Mouse (Mus musculus): ENCODE measurements around the gene Haus5. TPM values are rescaled to one million over a fixed set of nuclear protein-coding genes. Genes with fewer than 3 reads are reported as not detected.

The Haus5 gene
- polyA plus RNA-seq, 1 experiment = 17.8 TPM

DNA sequence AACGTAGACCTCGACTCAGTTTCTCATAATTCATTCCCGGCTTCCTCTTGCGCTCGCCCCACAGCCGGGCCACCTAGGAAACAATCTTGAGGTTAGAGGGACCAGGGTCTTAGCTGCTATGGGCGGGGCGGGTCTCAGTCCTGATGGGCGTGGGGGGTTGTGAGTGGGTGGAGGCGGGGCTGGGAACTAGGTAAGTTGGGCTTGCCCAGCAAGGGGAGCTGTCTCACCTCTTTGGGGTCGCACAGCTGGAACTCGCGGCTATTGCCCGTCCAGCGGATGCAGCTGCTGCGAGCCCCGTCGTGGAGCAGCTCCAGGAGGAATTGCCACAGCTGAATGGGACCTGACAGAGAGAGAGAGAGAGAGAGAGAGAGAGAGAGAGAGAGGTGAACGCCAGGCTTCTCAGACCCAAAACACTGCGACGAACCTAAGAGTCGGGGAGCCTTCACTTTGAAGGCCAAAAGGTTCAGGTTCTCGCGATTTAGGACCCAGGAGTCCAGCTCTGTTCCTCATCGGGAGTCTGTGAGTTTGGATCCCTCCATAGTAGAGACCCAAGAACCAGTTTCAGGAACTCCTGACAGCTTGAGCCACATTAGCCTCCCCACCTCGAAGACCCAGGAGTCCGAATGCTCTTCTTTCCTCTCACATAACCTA, 30.9 kb downstream of the Haus5 start:
- TF ChIP-seq CTCF (IDR thresholded peaks at IDR 0.05; ENCODE audit: low read depth, low read length) (no peak), POLR2A (IDR thresholded peaks at IDR 0.05; ENCODE audit: insufficient read depth, low read length) (no peak), EP300 (IDR thresholded peaks at IDR 0.05; ENCODE audit: insufficient read depth, low read depth, low read length) (no peak)
- no peaks in the 10 kb centered on the region for H3K9me3 ChIP-seq (replicated peaks; ENCODE audit: control insufficient read depth, insufficient read depth, low read length, poor library complexity, severe bottlenecking)
- peak overlapping the region; percentile 11; the same call in 1 of the 2 replicates for H3K9ac ChIP-seq (ENCODE audit: low read depth, poor library complexity, severe bottlenecking)
- peak overlapping the region; percentile 21 for H3K4me3 ChIP-seq (ENCODE audit: low read depth, low read length)
- no peaks in the 10 kb centered on the region for H3K27me3 ChIP-seq (ENCODE audit: control insufficient read depth, insufficient read depth, low read length, poor library complexity, severe bottlenecking)
- peaks cover 1% of the 10 kb centered on the region for H3K4me1 ChIP-seq (ENCODE audit: control insufficient read depth, insufficient read depth, low read length)
- no peaks in the 10 kb centered on the region for H3K36me3 ChIP-seq (ENCODE audit: control insufficient read depth, insufficient read depth, low read length, poor library complexity, severe bottlenecking)
- H3K27ac ChIP-seq (ENCODE audit: insufficient read depth, low read length) = no peak overlapping the region

DNA sequence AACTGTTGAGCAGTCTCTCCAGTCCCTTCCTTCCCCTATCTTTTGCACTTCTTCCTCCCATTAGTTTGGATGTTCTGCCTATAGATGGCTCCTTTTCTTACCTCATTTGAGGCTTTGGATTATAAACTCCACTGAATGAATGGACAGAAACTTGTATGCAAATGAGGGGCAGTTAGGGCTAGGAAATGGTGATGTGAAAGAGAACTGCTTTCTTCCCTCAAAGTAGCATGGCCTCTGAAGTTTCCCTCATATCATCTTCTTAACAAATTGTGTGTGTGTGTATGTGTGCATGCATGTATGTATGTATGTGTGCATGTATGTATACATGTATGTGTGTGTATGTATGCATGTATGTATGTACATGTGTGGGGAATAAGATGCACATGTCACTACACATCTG, 35.8 kb downstream of the Haus5 start:
- H3K36me3 ChIP-seq (ENCODE audit: control insufficient read depth, insufficient read depth, low read length, poor library complexity, severe bottlenecking) = peaks cover 3% of the 10 kb centered on the region; the same call in 1 of the 2 replicates
- no peaks in the 10 kb centered on the region for H3K4me1 ChIP-seq (ENCODE audit: control insufficient read depth, insufficient read depth, low read length)
- TF ChIP-seq POLR2A (IDR thresholded peaks at IDR 0.05; ENCODE audit: insufficient read depth, low read length) (no peak), CTCF (IDR thresholded peaks at IDR 0.05; ENCODE audit: low read depth, low read length) (no peak), EP300 (IDR thresholded peaks at IDR 0.05; ENCODE audit: insufficient read depth, low read depth, low read length) (no peak)
- no peak overlapping the region for H3K4me3 ChIP-seq (ENCODE audit: low read depth, low read length)
- no peaks in the 10 kb centered on the region for H3K9me3 ChIP-seq (replicated peaks; ENCODE audit: control insufficient read depth, insufficient read depth, low read length, poor library complexity, severe bottlenecking)
- no peak overlapping the region for H3K9ac ChIP-seq (ENCODE audit: low read depth, poor library complexity, severe bottlenecking)
- no peak overlapping the region for H3K27ac ChIP-seq (ENCODE audit: insufficient read depth, low read length)
- H3K27me3 ChIP-seq (ENCODE audit: control insufficient read depth, insufficient read depth, low read length, poor library complexity, severe bottlenecking) = no peaks in the 10 kb centered on the region

DNA sequence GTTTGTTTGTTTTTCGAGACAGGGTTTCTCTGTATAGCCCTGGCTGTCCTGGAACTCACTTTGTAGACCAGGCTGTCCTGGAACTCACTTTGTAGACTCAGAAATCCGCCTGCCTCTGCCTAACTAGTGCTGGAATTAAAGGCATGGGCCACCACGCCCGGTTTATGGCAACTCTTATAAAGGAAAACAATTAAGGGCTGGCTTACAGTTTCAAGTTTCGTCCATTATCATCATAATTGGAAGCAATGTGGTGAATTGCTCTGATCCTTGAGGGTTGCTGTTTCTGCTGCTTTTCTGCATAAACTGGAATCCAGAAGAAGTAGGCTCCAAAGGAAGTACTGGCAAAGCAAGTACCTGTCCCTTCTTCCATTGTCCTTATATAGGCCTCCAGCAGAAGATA, 38.1 kb downstream of the Haus5 start:
- Histone ChIP-seq H3K9me3 (replicated peaks; ENCODE audit: control insufficient read depth, insufficient read depth, low read length, poor library complexity, severe bottlenecking) (no peaks in the 10 kb centered on the region), H3K4me1 (ENCODE audit: control insufficient read depth, insufficient read depth, low read length) (no peaks in the 10 kb centered on the region), H3K9ac (ENCODE audit: low read depth, poor library complexity, severe bottlenecking) (peak overlapping the region; percentile 81; the same call in 1 of the 2 replicates), H3K27me3 (ENCODE audit: control insufficient read depth, insufficient read depth, low read length, poor library complexity, severe bottlenecking) (no peaks in the 10 kb centered on the region), H3K4me3 (ENCODE audit: low read depth, low read length) (no peak overlapping the region), H3K36me3 (ENCODE audit: control insufficient read depth, insufficient read depth, low read length, poor library complexity, severe bottlenecking) (peaks cover 16% of the 10 kb centered on the region), H3K27ac (ENCODE audit: insufficient read depth, low read length) (peak overlapping the region; percentile 67; the same call in 1 of the 2 replicates)
- no peak for TF ChIP-seq EP300 (IDR thresholded peaks at IDR 0.05; ENCODE audit: insufficient read depth, low read depth, low read length)
- no peak for TF ChIP-seq CTCF (IDR thresholded peaks at IDR 0.05; ENCODE audit: low read depth, low read length)
- no peak for TF ChIP-seq POLR2A (IDR thresholded peaks at IDR 0.05; ENCODE audit: insufficient read depth, low read length)

DNA sequence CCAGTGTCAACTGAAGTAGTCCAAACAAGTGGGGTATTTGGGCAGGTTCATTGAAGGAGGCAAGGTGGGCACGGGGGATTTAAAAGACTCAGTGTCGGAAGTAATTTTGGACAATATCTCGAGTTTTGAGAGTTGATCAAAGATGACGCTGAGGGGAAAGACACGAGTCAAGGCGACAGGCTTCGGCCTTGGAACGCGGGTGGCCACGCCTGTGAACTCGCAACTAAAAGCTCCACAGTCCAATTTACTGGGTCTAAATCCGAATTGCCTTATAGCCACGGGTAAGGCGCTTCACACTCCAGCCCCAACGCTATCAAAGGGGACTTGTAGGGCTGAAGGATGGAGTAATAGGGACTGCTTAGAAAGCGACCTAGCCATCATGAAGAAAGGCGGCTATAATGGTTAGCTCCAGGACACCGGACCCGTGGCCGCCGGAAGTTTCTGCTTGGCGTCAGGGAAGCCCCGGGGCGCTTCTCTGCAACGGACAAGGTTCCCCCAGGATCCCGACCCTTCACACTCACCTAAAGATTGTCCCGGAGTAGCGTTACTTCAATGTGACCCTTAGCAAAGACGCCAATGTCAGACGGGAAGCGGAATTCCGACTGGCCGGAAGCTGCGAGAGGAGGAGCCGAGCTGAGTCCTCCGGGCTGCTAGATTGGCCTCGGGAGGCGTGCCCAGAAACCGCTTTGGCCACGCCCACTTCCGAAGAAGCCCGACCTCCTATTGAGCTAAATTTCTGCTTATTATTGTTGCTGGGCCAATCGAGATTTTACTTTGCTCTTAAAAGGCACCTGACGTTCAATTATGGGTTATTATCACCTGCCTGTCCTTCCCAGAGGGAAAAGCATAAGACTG, 39.0 kb downstream of the Haus5 start, which contains the start of gene Cox6b1:
Gene Cox6b1 (minus strand): TSS at position 622 of the 855 bp plus-strand sequence.
- Histone ChIP-seq H3K9ac (ENCODE audit: low read depth, poor library complexity, severe bottlenecking) (peak within 1 kb of the TSS; percentile 81), H3K4me3 (ENCODE audit: low read depth, low read length) (peak within 1 kb of the TSS; percentile 96), H3K27ac (ENCODE audit: insufficient read depth, low read length) (peak within 1 kb of the TSS; percentile 67; the same call in 1 of the 2 replicates), H3K36me3 (ENCODE audit: control insufficient read depth, insufficient read depth, low read length, poor library complexity, severe bottlenecking) (peaks cover 16% of the 10 kb centered on the region), H3K9me3 (replicated peaks; ENCODE audit: control insufficient read depth, insufficient read depth, low read length, poor library complexity, severe bottlenecking) (no peaks in the 10 kb centered on the region), H3K4me1 (ENCODE audit: control insufficient read depth, insufficient read depth, low read length) (no peaks in the 10 kb centered on the region), H3K27me3 (ENCODE audit: control insufficient read depth, insufficient read depth, low read length, poor library complexity, severe bottlenecking) (no peaks in the 10 kb centered on the region)
- no peak for TF ChIP-seq EP300 (IDR thresholded peaks at IDR 0.05; ENCODE audit: insufficient read depth, low read depth, low read length)
- peak; percentile 39 for TF ChIP-seq POLR2A (IDR thresholded peaks at IDR 0.05; ENCODE audit: insufficient read depth, low read length)
- no peak for TF ChIP-seq CTCF (IDR thresholded peaks at IDR 0.05; ENCODE audit: low read depth, low read length)

GRCm38 (mm10) chr7:30619202-30619601, 45.6 kb downstream of the Haus5 start:
- no peaks in the 10 kb centered on the region for H3K9me3 ChIP-seq (replicated peaks; ENCODE audit: control insufficient read depth, insufficient read depth, low read length, poor library complexity, severe bottlenecking)
- H3K9ac ChIP-seq (ENCODE audit: low read depth, poor library complexity, severe bottlenecking) = no peak overlapping the region
- H3K27ac ChIP-seq (ENCODE audit: insufficient read depth, low read length) = no peak overlapping the region
- H3K36me3 ChIP-seq (ENCODE audit: control insufficient read depth, insufficient read depth, low read length, poor library complexity, severe bottlenecking) = peaks cover 26% of the 10 kb centered on the region
- no peaks in the 10 kb centered on the region for H3K27me3 ChIP-seq (ENCODE audit: control insufficient read depth, insufficient read depth, low read length, poor library complexity, severe bottlenecking)
- TF ChIP-seq EP300 (IDR thresholded peaks at IDR 0.05; ENCODE audit: insufficient read depth, low read depth, low read length) (no peak), CTCF (IDR thresholded peaks at IDR 0.05; ENCODE audit: low read depth, low read length) (peak; percentile 58)
- no peak overlapping the region for H3K4me3 ChIP-seq (ENCODE audit: low read depth, low read length)
- no peaks in the 10 kb centered on the region for H3K4me1 ChIP-seq (ENCODE audit: control insufficient read depth, insufficient read depth, low read length)

Data from ES-Bruce4 (cell line).